Comparison of ENCODE assay signal across 9 mouse cellular contexts in genomic region chr12:105174318-105174717, GRCm38 (mm10). TPM values are rescaled to one million over a fixed set of nuclear protein-coding genes. Genes with fewer than 3 reads are reported as not detected.
DNase-seq lines count a peak whose midpoint lies in the region; ATAC-seq lines count a peak whose summit lies in the region.
"Not testable (repeated sequence)": the region's sequence is repeated elsewhere in the genome, so short reads cannot be mapped to it uniquely, and the experiment has no call there.
"Had no signal": no experiment of that assay in that cellular context is flagged by ENCODE, and none has a peak within 500 bp of the region (broad histone marks: within the 10 kb centered on the region; RNA-seq: fewer than 3 reads in every experiment).

No protein-coding gene starts in this region.

- intact Hi-C loops in left cerebral cortex, postnatal 4 days (cut with DNase I): not testable (repeated sequence)

- peak; percentile 94 for ATAC-seq in megakaryocyte-erythroid progenitor cell, adult 5-6 weeks (replicated peaks; ENCODE audit: low FRiP score, low TSS enrichment, poor library complexity, severe bottlenecking)

- peak; percentile 90 for DNase-seq in adrenal gland, postnatal 10 days
- peak; percentile 4 for DNase-seq in embryo, embryonic 10.5 days (ENCODE audit: low spot score)
- peak; percentile 11 to 61 for DNase-seq in heart, adult 18-20 months
- peak; percentile 75 for DNase-seq in kidney, postnatal 10 days
- DNase-seq in left cerebral cortex, postnatal 4 days: peak; percentile 62
- peak; percentile 24 to 55 for DNase-seq in spleen, postnatal 14 days (ENCODE audit: low spot score in 2 of 2)
- peak; percentile 32 to 71 for DNase-seq in urinary bladder, postnatal 4 days (ENCODE audit: low spot score in 2 of 2)

RNA-seq across cellular contexts. Expression of gene Tcl1b5, which starts 1.8 kb away (rescaled TPM):
- not detected for total RNA-seq in adrenal gland, postnatal 10 days (2021)
- not detected for total RNA-seq in heart, adult 18-20 months (2021)
- total RNA-seq in left cerebral cortex, postnatal 4 days (2021): not detected
- total RNA-seq in megakaryocyte-erythroid progenitor cell, adult 5-6 weeks (2014; fragmentation: Nextera tagmentation): not detected in 2 replicates
- not detected in 2 replicates for total RNA-seq in megakaryocyte-erythroid progenitor cell, adult 5-6 weeks (2017)
- total RNA-seq: MEL had no signal

RNA-seq across cellular contexts. Expression of gene Tcl1b1, which starts 14.8 kb away (rescaled TPM):
- not detected for total RNA-seq in adrenal gland, postnatal 10 days (2021)
- not detected for total RNA-seq in heart, adult 18-20 months (2021)
- not detected for total RNA-seq in left cerebral cortex, postnatal 4 days (2021)
- not detected in 2 replicates for total RNA-seq in megakaryocyte-erythroid progenitor cell, adult 5-6 weeks (2014; fragmentation: Nextera tagmentation)
- not detected in 2 replicates for total RNA-seq in megakaryocyte-erythroid progenitor cell, adult 5-6 weeks (2017)
- total RNA-seq: MEL had no signal

RNA-seq across cellular contexts. Expression of gene Tcl1b3, which starts 16.5 kb away (rescaled TPM):
- not detected for total RNA-seq in adrenal gland, postnatal 10 days (2021)
- total RNA-seq in heart, adult 18-20 months (2021): not detected
- total RNA-seq in left cerebral cortex, postnatal 4 days (2021): not detected
- total RNA-seq in megakaryocyte-erythroid progenitor cell, adult 5-6 weeks (2014; fragmentation: Nextera tagmentation): not detected in 2 replicates
- total RNA-seq in megakaryocyte-erythroid progenitor cell, adult 5-6 weeks (2017): not detected in 2 replicates
- total RNA-seq: MEL had no signal

RNA-seq across cellular contexts. Expression of gene Tcl1b4, which starts 27.4 kb away (rescaled TPM):
- not detected for total RNA-seq in adrenal gland, postnatal 10 days (2021)
- total RNA-seq in heart, adult 18-20 months (2021): not detected
- not detected for total RNA-seq in left cerebral cortex, postnatal 4 days (2021)
- total RNA-seq in megakaryocyte-erythroid progenitor cell, adult 5-6 weeks (2014; fragmentation: Nextera tagmentation): not detected in 2 replicates
- total RNA-seq in megakaryocyte-erythroid progenitor cell, adult 5-6 weeks (2017): not detected in 2 replicates
- total RNA-seq: MEL had no signal

RNA-seq across cellular contexts. Expression of gene Tcl1b2, which starts 28.5 kb away (rescaled TPM):
- total RNA-seq in adrenal gland, postnatal 10 days (2021): not detected
- not detected for total RNA-seq in heart, adult 18-20 months (2021)
- total RNA-seq in left cerebral cortex, postnatal 4 days (2021): not detected
- not detected in 2 replicates for total RNA-seq in megakaryocyte-erythroid progenitor cell, adult 5-6 weeks (2014; fragmentation: Nextera tagmentation)
- total RNA-seq in megakaryocyte-erythroid progenitor cell, adult 5-6 weeks (2017): not detected in 2 replicates
- total RNA-seq: MEL had no signal

Comparison
In these comparisons a context has a peak if more than half of its experiments do, and no peak if none do; other contexts are left out.
1. Peak in every context shown above with its lines: DNase-seq and ATAC-seq.
2. DNase-seq: peak in every context shown above with its lines; median percentile 90 in adrenal gland, postnatal 10 days; 75 in kidney, postnatal 10 days; 62 in left cerebral cortex, postnatal 4 days; 52 in urinary bladder, postnatal 4 days; 40 in spleen, postnatal 14 days; 36 in heart, adult 18-20 months; 4 in embryo, embryonic 10.5 days.